Mouse (Mus musculus) liver, embryonic 12.5 days (tissue): ENCODE results near the gene Fktn. TPM values are rescaled to one million over a fixed set of nuclear protein-coding genes. Genes with fewer than 3 reads are reported as not detected.
"Not testable (repeated sequence)": the region's sequence is repeated elsewhere in the genome, so short reads cannot be mapped to it uniquely, and the experiment has no call there.

Experiments used
- ATAC-seq: fragments of 200-750 bp; cut with Nextera tagmentation; 2 replicates; pipeline ENCODE4 v1.8.0; 2017; ENCODE audit warnings: moderate number of reproducible peaks, mild to moderate bottlenecking, moderate library complexity
- H3K27ac ChIP-seq: fragments of 300-500 bp; sonication (generic); 2 replicates; pipeline ENCODE4 v1.5.1; 2016; ENCODE audit warnings: mild to moderate bottlenecking
- H3K27me3 ChIP-seq: fragments of 300-500 bp; sonication (generic); replicated peaks from 2 replicates; pipeline ENCODE4 v1.6.1; 2016; ENCODE audit warnings: mild to moderate bottlenecking, moderate library complexity
- H3K36me3 ChIP-seq: fragments of 300-500 bp; sonication (generic); 2 replicates; pipeline ENCODE4 v1.6.1; 2016; ENCODE audit warnings: mild to moderate bottlenecking, moderate library complexity
- H3K4me1 ChIP-seq: fragments of 300-500 bp; sonication (generic); 2 replicates; pipeline ENCODE4 v1.6.1; 2016
- H3K4me2 ChIP-seq: fragments of 300-500 bp; sonication (generic); 2 replicates; pipeline ENCODE4 v1.6.1; 2016; ENCODE audit warnings: mild to moderate bottlenecking, moderate library complexity
- H3K4me3 ChIP-seq: fragments of 300-500 bp; sonication (generic); 2 replicates; pipeline ENCODE4 v1.5.1; 2016; ENCODE audit warnings: mild to moderate bottlenecking, moderate library complexity
- H3K9ac ChIP-seq: fragments of 300-500 bp; sonication (generic); 2 replicates; pipeline ENCODE4 v1.6.1; 2016; ENCODE audit warnings: mild to moderate bottlenecking, moderate library complexity
- H3K9me3 ChIP-seq: fragments of 300-500 bp; sonication (generic); replicated peaks from 2 replicates; pipeline ENCODE4 v1.6.1; 2016; ENCODE audit warnings: mild to moderate bottlenecking, moderate library complexity
- WGBS: fragments of 180-500 bp; shearing (Covaris S2); methylation state at CpG from one replicate; pipeline ENCODE4 v1.1.7; 2016; ENCODE audit not compliant: insufficient replicate concordance; 5-methylcytosine and 5-hydroxymethylcytosine counted together
- polyA plus RNA-seq: library from polyadenylated mRNA; unstranded; fragments of >200 nt; fragmentation: Nextera tagmentation; extraction: Ambion mirVana; gene quantifications from 2 replicates; pipeline ENCODE4 v1.2.1, GENCODE M21; 2016

Fktn gene
- polyA plus RNA-seq, 1 experiment from 2014 or later, result 7.0 TPM

GRCm38 (mm10) chr4:53799753-53800152 is 86.0 kb downstream of the Fktn start:
- Histone ChIP-seq H3K4me2 (no peak overlapping the region), H3K4me1 (0 out of 2 replicates have a peak, but pooled peaks cover 2% of the 10 kb centered on the region), H3K36me3 (no peaks in the 10 kb centered on the region), H3K27ac (no peak overlapping the region), H3K4me3 (no peak overlapping the region), H3K27me3 (no peaks in the 10 kb centered on the region; the same call in 1 of the 2 replicates), H3K9me3 (peaks cover 3% of the 10 kb centered on the region; the same call in 1 of the 2 replicates), H3K9ac (no peak overlapping the region)
- WGBS, result 48% methylated on average over 1 of the region's 1 CpGs
- no peak for ATAC-seq

GRCm38 (mm10) chr4:53803674-53804073 is 89.9 kb downstream of the Fktn start:
- not testable (repeated sequence) for H3K9me3 ChIP-seq, H3K4me1 ChIP-seq, H3K36me3 ChIP-seq, H3K9ac ChIP-seq, H3K4me2 ChIP-seq, ATAC-seq, H3K27ac ChIP-seq, H3K27me3 ChIP-seq, H3K4me3 ChIP-seq
- 74% methylated on average over 8 of the region's 8 CpGs for WGBS

- not testable (repeated sequence) for H3K9me3 ChIP-seq, H3K9ac ChIP-seq, H3K36me3 ChIP-seq, H3K27me3 ChIP-seq, H3K4me1 ChIP-seq, H3K4me3 ChIP-seq, H3K27ac ChIP-seq, H3K4me2 ChIP-seq, ATAC-seq
- WGBS, result 63% methylated on average over 6 of the region's 6 CpGs
Measured at GRCm38 (mm10) chr4:53806428-53806827, 92.6 kb downstream of the Fktn start.

- no peak overlapping the region for H3K4me3 ChIP-seq
- ATAC-seq, result no peak
Measured at GRCm38 (mm10) chr4:53818320-53818719, 104.5 kb downstream of the Fktn start.

GRCm38 (mm10) chr4:53823697-53824096 is 109.9 kb downstream of the Fktn start:
- Histone ChIP-seq H3K36me3 (no peaks in the 10 kb centered on the region), H3K27me3 (no peaks in the 10 kb centered on the region), H3K4me1 (peaks cover 13% of the 10 kb centered on the region), H3K9ac (no peak overlapping the region), H3K4me3 (no peak overlapping the region), H3K27ac (no peak overlapping the region), H3K9me3 (no peaks in the 10 kb centered on the region), H3K4me2 (no peak overlapping the region)
- WGBS, result 46% methylated on average over 6 of the region's 6 CpGs
- no peak for ATAC-seq

More at GRCm38 (mm10) chr4:53818320-53818719, 104.5 kb downstream of the Fktn start:
- no peak overlapping the region for H3K9ac ChIP-seq
- no peak overlapping the region for H3K4me2 ChIP-seq
- H3K27ac ChIP-seq, result no peak overlapping the region
- WGBS, result 9% methylated on average over 5 of the region's 5 CpGs
- H3K9me3 ChIP-seq, result no peaks in the 10 kb centered on the region
- no peaks in the 10 kb centered on the region for H3K27me3 ChIP-seq
- H3K36me3 ChIP-seq, result no peaks in the 10 kb centered on the region
- H3K4me1 ChIP-seq, result 0 out of 2 replicates have a peak, but pooled peaks cover 7% of the 10 kb centered on the region

- ATAC-seq, result no peak
- Histone ChIP-seq H3K9me3 (no peaks in the 10 kb centered on the region), H3K4me3 (no peak overlapping the region), H3K27me3 (no peaks in the 10 kb centered on the region), H3K9ac (no peak overlapping the region), H3K27ac (no peak overlapping the region), H3K4me1 (peaks cover 13% of the 10 kb centered on the region), H3K4me2 (no peak overlapping the region), H3K36me3 (no peaks in the 10 kb centered on the region)
- 49% methylated on average over 4 of the region's 4 CpGs for WGBS
Measured at GRCm38 (mm10) chr4:53824831-53825230, 111.0 kb downstream of the Fktn start.

- 0 out of 2 replicates have a peak within 1 kb of the TSS, but pooled peaks have one; percentile 48 for H3K27ac ChIP-seq
- H3K36me3 ChIP-seq, result no peaks in the 10 kb centered on the region
- under 1% methylated on average over 55 of the region's 55 CpGs for WGBS
- H3K4me2 ChIP-seq, result peak within 1 kb of the TSS; percentile 97
- peak within 1 kb of the TSS; percentile 78 for H3K9ac ChIP-seq
- H3K27me3 ChIP-seq, result no peaks in the 10 kb centered on the region
- H3K4me3 ChIP-seq, result peak within 1 kb of the TSS; percentile 81
- no peaks in the 10 kb centered on the region for H3K9me3 ChIP-seq
- peaks cover 13% of the 10 kb centered on the region for H3K4me1 ChIP-seq
- peak; percentile 90 for ATAC-seq
Measured at GRCm38 (mm10) chr4:53825821-53826605, 112.2 kb downstream of the Fktn start, which contains the start of gene Tmem38b. Tmem38b (plus strand) TSS chr4:53826045.

- WGBS, result 4% methylated on average over 11 of the region's 11 CpGs
- H3K36me3 ChIP-seq, result no peaks in the 10 kb centered on the region
- H3K4me1 ChIP-seq, result peaks cover 13% of the 10 kb centered on the region
- peak overlapping the region; percentile 81 for H3K4me3 ChIP-seq
- H3K4me2 ChIP-seq, result peak overlapping the region; percentile 97
- H3K27me3 ChIP-seq, result no peaks in the 10 kb centered on the region
- ATAC-seq, result no peak
- no peak overlapping the region for H3K27ac ChIP-seq
- H3K9ac ChIP-seq, result peak overlapping the region; percentile 78
- H3K9me3 ChIP-seq, result no peaks in the 10 kb centered on the region
Measured at GRCm38 (mm10) chr4:53826641-53827248, 112.9 kb downstream of the Fktn start.

Other genes with a start within 250 kb of the Fktn start
- 1.5 TPM in 2 replicates for gene Fsd1l, start 82.5 kb upstream of the Fktn start, polyA plus RNA-seq
- gene Tal2, start 65.7 kb downstream of the Fktn start, polyA plus RNA-seq, result not detected in 2 replicates
- gene Tmem38b, start 112.0 kb downstream of the Fktn start, polyA plus RNA-seq, result 3.0 and 3.3 TPM in 2 replicates